Mouse (Mus musculus): ENCODE results near the gene Antxrl. TPM values are rescaled to one million over a fixed set of nuclear protein-coding genes. Genes with fewer than 3 reads are reported as not detected.
A peak's percentile ranks its signal among the peaks of the same experiment; 100 is the strongest.

The Antxrl gene
- polyA plus RNA-seq (2012; rRNA removed): not detected in 2 replicates

- H3K27ac ChIP-seq (ENCODE audit: insufficient read depth, low read length): no peak within 1 kb of the TSS
- H3K4me1 ChIP-seq (ENCODE audit: control insufficient read depth, insufficient read depth, low read length): no peaks in the 10 kb centered on the region
- no peak within 1 kb of the TSS for H3K4me3 ChIP-seq (ENCODE audit: insufficient read depth, low read length)
- TF ChIP-seq POLR2A (IDR thresholded peaks at IDR 0.05; ENCODE audit: extremely low read depth, insufficient read depth, low read length): no peak
- no peak for TF ChIP-seq CTCF (IDR thresholded peaks at IDR 0.05; ENCODE audit: extremely low read depth, insufficient read depth, low read length)
These were observed at the start of gene Antxrl for GRCm38 (mm10) chr14:34052516-34052915. Antxrl (plus strand) TSS chr14:34052707.

- H3K4me3 ChIP-seq (ENCODE audit: insufficient read depth, low read length): no peak within 1 kb of the TSS
- no peak for TF ChIP-seq CTCF (IDR thresholded peaks at IDR 0.05; ENCODE audit: extremely low read depth, insufficient read depth, low read length)
- TF ChIP-seq POLR2A (IDR thresholded peaks at IDR 0.05; ENCODE audit: extremely low read depth, insufficient read depth, low read length): no peak
- H3K27ac ChIP-seq (ENCODE audit: insufficient read depth, low read length): no peak within 1 kb of the TSS
- H3K4me1 ChIP-seq (ENCODE audit: control insufficient read depth, insufficient read depth, low read length): no peaks in the 10 kb centered on the region
These were observed 37.4 kb upstream of the Antxrl start, which contains the start of gene Gm30083 for GRCm38 (mm10) chr14:34015063-34015462. Gm30083 (minus strand) TSS chr14:34015182.

GRCm38 (mm10) chr14:34016381-34016780 lies 36.1 kb upstream of the Antxrl start, which contains the start of gene Gm5460:
Gm5460 (plus strand) TSS chr14:34016758.
- no peak within 1 kb of the TSS for H3K27ac ChIP-seq (ENCODE audit: insufficient read depth, low read length)
- TF ChIP-seq CTCF (IDR thresholded peaks at IDR 0.05; ENCODE audit: extremely low read depth, insufficient read depth, low read length): no peak
- no peak for TF ChIP-seq POLR2A (IDR thresholded peaks at IDR 0.05; ENCODE audit: extremely low read depth, insufficient read depth, low read length)
- no peak within 1 kb of the TSS for H3K4me3 ChIP-seq (ENCODE audit: insufficient read depth, low read length)
- no peaks in the 10 kb centered on the region for H3K4me1 ChIP-seq (ENCODE audit: control insufficient read depth, insufficient read depth, low read length)

GRCm38 (mm10) chr14:34016938-34017337 lies 35.6 kb upstream of the Antxrl start:
- no peaks in the 10 kb centered on the region for H3K4me1 ChIP-seq (ENCODE audit: control insufficient read depth, insufficient read depth, low read length)
- TF ChIP-seq CTCF (IDR thresholded peaks at IDR 0.05; ENCODE audit: extremely low read depth, insufficient read depth, low read length) (peak; percentile 22; the same call in 1 of the 2 replicates), POLR2A (IDR thresholded peaks at IDR 0.05; ENCODE audit: extremely low read depth, insufficient read depth, low read length) (no peak)
- no peak overlapping the region for H3K27ac ChIP-seq (ENCODE audit: insufficient read depth, low read length)
- no peak overlapping the region for H3K4me3 ChIP-seq (ENCODE audit: insufficient read depth, low read length)

GRCm38 (mm10) chr14:34026710-34027109 lies 25.8 kb upstream of the Antxrl start:
- H3K27ac ChIP-seq (ENCODE audit: insufficient read depth, low read length): no peak overlapping the region
- H3K4me1 ChIP-seq (ENCODE audit: control insufficient read depth, insufficient read depth, low read length): no peaks in the 10 kb centered on the region
- no peak for TF ChIP-seq CTCF (IDR thresholded peaks at IDR 0.05; ENCODE audit: extremely low read depth, insufficient read depth, low read length)
- no peak for TF ChIP-seq POLR2A (IDR thresholded peaks at IDR 0.05; ENCODE audit: extremely low read depth, insufficient read depth, low read length)
- no peak overlapping the region for H3K4me3 ChIP-seq (ENCODE audit: insufficient read depth, low read length)

- H3K4me3 ChIP-seq (ENCODE audit: insufficient read depth, low read length): no peak overlapping the region
- H3K27ac ChIP-seq (ENCODE audit: insufficient read depth, low read length): no peak overlapping the region
- no peak for TF ChIP-seq POLR2A (IDR thresholded peaks at IDR 0.05; ENCODE audit: extremely low read depth, insufficient read depth, low read length)
- no peak for TF ChIP-seq CTCF (IDR thresholded peaks at IDR 0.05; ENCODE audit: extremely low read depth, insufficient read depth, low read length)
- H3K4me1 ChIP-seq (ENCODE audit: control insufficient read depth, insufficient read depth, low read length): no peaks in the 10 kb centered on the region
These were observed 18.5 kb upstream of the Antxrl start for GRCm38 (mm10) chr14:34033841-34034610.

- no peak for TF ChIP-seq CTCF (IDR thresholded peaks at IDR 0.05; ENCODE audit: extremely low read depth, insufficient read depth, low read length)
- TF ChIP-seq POLR2A (IDR thresholded peaks at IDR 0.05; ENCODE audit: extremely low read depth, insufficient read depth, low read length): no peak
- Histone ChIP-seq H3K27ac (ENCODE audit: insufficient read depth, low read length) (no peak overlapping the region), H3K4me3 (ENCODE audit: insufficient read depth, low read length) (no peak overlapping the region), H3K4me1 (ENCODE audit: control insufficient read depth, insufficient read depth, low read length) (no peaks in the 10 kb centered on the region)
These were observed 11.3 kb upstream of the Antxrl start for GRCm38 (mm10) chr14:34041241-34041640.

- Histone ChIP-seq H3K4me1 (ENCODE audit: control insufficient read depth, insufficient read depth, low read length) (no peaks in the 10 kb centered on the region), H3K27ac (ENCODE audit: insufficient read depth, low read length) (no peak overlapping the region), H3K4me3 (ENCODE audit: insufficient read depth, low read length) (no peak overlapping the region)
- TF ChIP-seq CTCF (IDR thresholded peaks at IDR 0.05; ENCODE audit: extremely low read depth, insufficient read depth, low read length): no peak
- TF ChIP-seq POLR2A (IDR thresholded peaks at IDR 0.05; ENCODE audit: extremely low read depth, insufficient read depth, low read length): no peak
These were observed 9.2 kb upstream of the Antxrl start for GRCm38 (mm10) chr14:34043341-34043740.

GRCm38 (mm10) chr14:34050101-34050779 lies 2.3 kb upstream of the Antxrl start:
- Histone ChIP-seq H3K4me3 (ENCODE audit: insufficient read depth, low read length) (no peak overlapping the region), H3K27ac (ENCODE audit: insufficient read depth, low read length) (no peak overlapping the region), H3K4me1 (ENCODE audit: control insufficient read depth, insufficient read depth, low read length) (no peaks in the 10 kb centered on the region)
- TF ChIP-seq CTCF (IDR thresholded peaks at IDR 0.05; ENCODE audit: extremely low read depth, insufficient read depth, low read length): no peak
- no peak for TF ChIP-seq POLR2A (IDR thresholded peaks at IDR 0.05; ENCODE audit: extremely low read depth, insufficient read depth, low read length)
